Comparison of ENCODE assay signal across 12 mouse cellular contexts in genomic region chr3:79002173-79002848, GRCm38 (mm10).
"Had no signal": no experiment of that assay in that cellular context is flagged by ENCODE, and none has a peak within 500 bp of the region (broad histone marks: within the 10 kb centered on the region; RNA-seq: fewer than 3 reads in every experiment).

No protein-coding gene starts in this region.

- H3K27ac ChIP-seq: left cerebral cortex, adult 2 months; limb, embryonic 15.5 days; liver, embryonic 14.5 days; neural tube, embryonic 15.5 days had no signal

- H3K4me3 ChIP-seq: left cerebral cortex, adult 2 months; limb, embryonic 15.5 days; megakaryocyte, embryonic 14.5 days; myocyte; neural tube, embryonic 15.5 days had no signal

- H3K4me1 ChIP-seq: megakaryocyte, embryonic 14.5 days; neural tube, embryonic 15.5 days had no signal

- H3K27me3 ChIP-seq: limb, embryonic 15.5 days; megakaryocyte, embryonic 14.5 days; neural tube, embryonic 15.5 days had no signal

- H3K9me3 ChIP-seq: limb, embryonic 15.5 days; megakaryocyte, embryonic 14.5 days; neural tube, embryonic 15.5 days had no signal

- DNase-seq: kidney, adult 18-20 months; kidney, postnatal 10 days; lung, adult 18-20 months; midbrain, embryonic 14.5 days; right cerebral cortex, adult 18-20 months; right cerebral cortex, postnatal 25 days had no signal

- H3K4me2 ChIP-seq: limb, embryonic 15.5 days; neural tube, embryonic 15.5 days had no signal

- H3K9ac ChIP-seq: limb, embryonic 15.5 days; liver, embryonic 14.5 days; neural tube, embryonic 15.5 days had no signal

- H3K36me3 ChIP-seq: limb, embryonic 15.5 days; neural tube, embryonic 15.5 days had no signal
